Mouse (Mus musculus): ENCODE measurements around the gene St13. TPM values are rescaled to one million over a fixed set of nuclear protein-coding genes. Genes with fewer than 3 reads are reported as not detected.

The St13 gene
- polyA plus RNA-seq, 2 experiments = 81.7 to 141 TPM

GRCm38 (mm10) chr15:81408199-81408598 is 8.3 kb upstream of the St13 start, which contains the start of gene Dnajb7:
TSS of gene Dnajb7 (minus strand) at chr15:81408299.
- no peak for DNase-seq (ENCODE audit: low spot score)
- 100% methylated on average over 1 of the region's 1 CpGs for WGBS
- Histone ChIP-seq H3K9ac (ENCODE audit: low read depth, low read length, severe bottlenecking) (no peak within 1 kb of the TSS), H3K27ac (replicated peaks; ENCODE audit: low read depth, low read length) (no peak within 1 kb of the TSS), H3K36me3 (ENCODE audit: control insufficient read depth, insufficient read depth, low read length) (no peaks in the 10 kb centered on the region), H3K4me3 (replicated peaks; ENCODE audit: low read length) (no peak within 1 kb of the TSS), H3K4me2 (replicated peaks; ENCODE audit: low read depth, low read length, severe bottlenecking) (no peak within 1 kb of the TSS), H3K4me1 (ENCODE audit: control insufficient read depth, insufficient read depth, low read length) (no peaks in the 10 kb centered on the region), H3K27me3 (ENCODE audit: control insufficient read depth, insufficient read depth, low read length) (no peaks in the 10 kb centered on the region), H3K9me3 (ENCODE audit: control insufficient read depth, low read length) (no peaks in the 10 kb centered on the region)
- ATAC-seq (ENCODE audit: low FRiP score, low read depth) = no peak
- no peak for TF ChIP-seq POLR2A (IDR thresholded peaks at IDR 0.05; ENCODE audit: borderline replicate concordance, extremely low read depth, insufficient read depth, insufficient read length)

GRCm38 (mm10) chr15:81405008-81405407 is 5.1 kb upstream of the St13 start:
- no peak overlapping the region for H3K4me3 ChIP-seq (replicated peaks; ENCODE audit: low read length)
- H3K4me2 ChIP-seq (replicated peaks; ENCODE audit: low read depth, low read length, severe bottlenecking) = no peak overlapping the region
- H3K9ac ChIP-seq (ENCODE audit: low read depth, low read length, severe bottlenecking) = no peak overlapping the region
- ATAC-seq (ENCODE audit: low FRiP score, low read depth) (no peak), DNase-seq (ENCODE audit: low spot score) (no peak)
- peaks cover 9% of the 10 kb centered on the region; the same call in 1 of the 2 replicates for H3K4me1 ChIP-seq (ENCODE audit: control insufficient read depth, insufficient read depth, low read length)
- H3K36me3 ChIP-seq (ENCODE audit: control insufficient read depth, insufficient read depth, low read length) = 0 out of 2 replicates have a peak, but pooled peaks cover 4% of the 10 kb centered on the region
- H3K9me3 ChIP-seq (ENCODE audit: control insufficient read depth, low read length) = no peaks in the 10 kb centered on the region
- TF ChIP-seq POLR2A (IDR thresholded peaks at IDR 0.05; ENCODE audit: borderline replicate concordance, extremely low read depth, insufficient read depth, insufficient read length) = no peak
- no peaks in the 10 kb centered on the region for H3K27me3 ChIP-seq (ENCODE audit: control insufficient read depth, insufficient read depth, low read length)
- H3K27ac ChIP-seq (replicated peaks; ENCODE audit: low read depth, low read length) = no peak overlapping the region
- 85% methylated on average over 3 of the region's 3 CpGs for WGBS

GRCm38 (mm10) chr15:81399297-81399637 is 610 bp downstream of the St13 start:
- DNase-seq (ENCODE audit: low spot score) = no peak
- Histone ChIP-seq H3K27me3 (ENCODE audit: control insufficient read depth, insufficient read depth, low read length) (no peaks in the 10 kb centered on the region), H3K36me3 (ENCODE audit: control insufficient read depth, insufficient read depth, low read length) (0 out of 2 replicates have a peak, but pooled peaks cover 4% of the 10 kb centered on the region), H3K4me1 (ENCODE audit: control insufficient read depth, insufficient read depth, low read length) (peaks cover 11% of the 10 kb centered on the region; the same call in 1 of the 2 replicates), H3K9ac (ENCODE audit: low read depth, low read length, severe bottlenecking) (peak overlapping the region; percentile 92), H3K27ac (replicated peaks; ENCODE audit: low read depth, low read length) (peak overlapping the region; percentile 96), H3K4me3 (replicated peaks; ENCODE audit: low read length) (peak overlapping the region; percentile 94), H3K4me2 (replicated peaks; ENCODE audit: low read depth, low read length, severe bottlenecking) (peak overlapping the region; percentile 62), H3K9me3 (ENCODE audit: control insufficient read depth, low read length) (no peaks in the 10 kb centered on the region)
- under 1% methylated on average over 20 of the region's 21 CpGs for WGBS
- TF ChIP-seq POLR2A (IDR thresholded peaks at IDR 0.05; ENCODE audit: borderline replicate concordance, extremely low read depth, insufficient read depth, insufficient read length) = no peak
- no peak for ATAC-seq (ENCODE audit: low FRiP score, low read depth)

GRCm38 (mm10) chr15:81398189-81398588 is 1.7 kb downstream of the St13 start:
- no peak for TF ChIP-seq POLR2A (IDR thresholded peaks at IDR 0.05; ENCODE audit: borderline replicate concordance, extremely low read depth, insufficient read depth, insufficient read length)
- DNase-seq (ENCODE audit: low spot score) = no peak
- no peaks in the 10 kb centered on the region for H3K27me3 ChIP-seq (ENCODE audit: control insufficient read depth, insufficient read depth, low read length)
- peak overlapping the region; percentile 94 for H3K4me3 ChIP-seq (replicated peaks; ENCODE audit: low read length)
- H3K27ac ChIP-seq (replicated peaks; ENCODE audit: low read depth, low read length) = no peak overlapping the region
- H3K4me1 ChIP-seq (ENCODE audit: control insufficient read depth, insufficient read depth, low read length) = peaks cover 11% of the 10 kb centered on the region; the same call in 1 of the 2 replicates
- H3K36me3 ChIP-seq (ENCODE audit: control insufficient read depth, insufficient read depth, low read length) = 0 out of 2 replicates have a peak, but pooled peaks cover 4% of the 10 kb centered on the region
- no peaks in the 10 kb centered on the region for H3K9me3 ChIP-seq (ENCODE audit: control insufficient read depth, low read length)
- no peak for ATAC-seq (ENCODE audit: low FRiP score, low read depth)
- H3K9ac ChIP-seq (ENCODE audit: low read depth, low read length, severe bottlenecking) = peak overlapping the region; percentile 92; the same call in 1 of the 2 replicates
- peak overlapping the region; percentile 62 for H3K4me2 ChIP-seq (replicated peaks; ENCODE audit: low read depth, low read length, severe bottlenecking)

- H3K4me1 ChIP-seq (ENCODE audit: control insufficient read depth, insufficient read depth, low read length) = peaks cover 3% of the 10 kb centered on the region; the same call in 1 of the 2 replicates
- no peak overlapping the region for H3K4me2 ChIP-seq (replicated peaks; ENCODE audit: low read depth, low read length, severe bottlenecking)
- no peaks in the 10 kb centered on the region for H3K9me3 ChIP-seq (ENCODE audit: control insufficient read depth, low read length)
- TF ChIP-seq POLR2A (IDR thresholded peaks at IDR 0.05; ENCODE audit: borderline replicate concordance, extremely low read depth, insufficient read depth, insufficient read length) = no peak
- no peak overlapping the region for H3K4me3 ChIP-seq (replicated peaks; ENCODE audit: low read length)
- no peak for DNase-seq (ENCODE audit: low spot score)
- H3K27ac ChIP-seq (replicated peaks; ENCODE audit: low read depth, low read length) = no peak overlapping the region
- H3K27me3 ChIP-seq (ENCODE audit: control insufficient read depth, insufficient read depth, low read length) = no peaks in the 10 kb centered on the region
- 88% methylated on average over 8 of the region's 8 CpGs for WGBS
- no peak overlapping the region for H3K9ac ChIP-seq (ENCODE audit: low read depth, low read length, severe bottlenecking)
- no peak for ATAC-seq (ENCODE audit: low FRiP score, low read depth)
- peaks cover 27% of the 10 kb centered on the region for H3K36me3 ChIP-seq (ENCODE audit: control insufficient read depth, insufficient read depth, low read length)
These were observed 5.5 kb downstream of the St13 start for GRCm38 (mm10) chr15:81394211-81394915.

All from limb, embryonic 14.5 days (tissue).